Mouse (Mus musculus): ENCODE results near the gene Pdik1l.

Gene Pdik1l

DNA sequence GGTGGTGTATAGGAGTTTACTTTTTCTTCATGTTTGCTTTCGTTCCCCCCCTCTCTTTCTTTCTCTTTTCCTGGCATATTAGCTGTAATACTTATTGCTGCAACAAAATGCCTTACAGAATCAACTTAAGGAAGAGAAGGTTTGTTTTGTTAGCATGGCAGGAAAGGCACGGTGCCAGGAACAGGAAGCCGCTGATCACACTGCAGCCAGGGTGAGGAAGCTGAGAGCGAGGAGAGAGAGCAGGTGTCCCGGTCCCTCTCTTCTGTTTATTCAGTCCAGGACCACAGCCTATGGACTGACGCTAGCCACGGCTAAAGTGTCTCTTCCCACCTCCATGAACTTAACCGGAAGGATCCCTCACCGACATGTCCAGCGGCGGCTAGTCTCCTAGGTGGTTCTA, 29.3 kb downstream of the Pdik1l start:
- no peak for ATAC-seq (ENCODE audit: low TSS enrichment)

DNA sequence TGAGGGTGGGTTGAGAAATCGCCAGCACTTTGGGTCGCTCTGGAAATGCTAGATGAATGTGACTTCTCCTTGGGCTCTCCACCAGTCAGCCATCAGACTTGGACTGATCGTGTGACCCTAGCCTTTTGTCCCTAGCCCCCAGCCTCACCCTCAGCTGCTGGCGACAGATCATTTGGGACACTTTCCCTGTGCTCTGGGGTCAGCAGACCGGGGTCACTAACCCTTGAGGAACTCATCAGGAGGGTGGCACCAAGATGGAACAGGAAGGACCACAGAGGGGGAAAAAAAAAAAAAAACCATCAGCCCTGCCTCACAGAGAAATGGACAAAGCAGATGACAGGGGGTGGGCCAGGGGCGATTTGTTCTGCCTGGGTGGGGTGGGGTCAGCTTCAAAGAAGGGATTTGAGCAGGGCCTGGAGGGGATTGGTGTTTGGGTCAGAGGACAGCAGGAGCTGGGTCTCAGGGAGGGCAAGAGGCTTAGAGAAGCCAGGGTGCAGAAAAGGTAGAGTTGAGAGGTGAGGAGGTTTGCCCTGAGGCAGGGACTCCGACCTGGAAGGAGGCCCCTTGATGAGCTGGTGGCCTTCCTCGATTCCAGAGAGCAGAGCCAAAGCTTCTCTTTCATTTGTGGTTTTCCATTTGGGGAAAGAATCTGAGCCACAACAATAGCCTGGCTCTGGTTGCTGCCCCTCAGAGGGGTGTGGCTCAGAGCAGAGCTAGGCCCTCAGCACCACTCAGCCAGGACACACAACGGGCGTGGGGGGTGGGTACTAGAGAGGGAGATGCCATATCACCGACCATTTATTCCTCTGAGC, 30.3 kb downstream of the Pdik1l start:
- ATAC-seq (ENCODE audit: low TSS enrichment) = no peak

DNA sequence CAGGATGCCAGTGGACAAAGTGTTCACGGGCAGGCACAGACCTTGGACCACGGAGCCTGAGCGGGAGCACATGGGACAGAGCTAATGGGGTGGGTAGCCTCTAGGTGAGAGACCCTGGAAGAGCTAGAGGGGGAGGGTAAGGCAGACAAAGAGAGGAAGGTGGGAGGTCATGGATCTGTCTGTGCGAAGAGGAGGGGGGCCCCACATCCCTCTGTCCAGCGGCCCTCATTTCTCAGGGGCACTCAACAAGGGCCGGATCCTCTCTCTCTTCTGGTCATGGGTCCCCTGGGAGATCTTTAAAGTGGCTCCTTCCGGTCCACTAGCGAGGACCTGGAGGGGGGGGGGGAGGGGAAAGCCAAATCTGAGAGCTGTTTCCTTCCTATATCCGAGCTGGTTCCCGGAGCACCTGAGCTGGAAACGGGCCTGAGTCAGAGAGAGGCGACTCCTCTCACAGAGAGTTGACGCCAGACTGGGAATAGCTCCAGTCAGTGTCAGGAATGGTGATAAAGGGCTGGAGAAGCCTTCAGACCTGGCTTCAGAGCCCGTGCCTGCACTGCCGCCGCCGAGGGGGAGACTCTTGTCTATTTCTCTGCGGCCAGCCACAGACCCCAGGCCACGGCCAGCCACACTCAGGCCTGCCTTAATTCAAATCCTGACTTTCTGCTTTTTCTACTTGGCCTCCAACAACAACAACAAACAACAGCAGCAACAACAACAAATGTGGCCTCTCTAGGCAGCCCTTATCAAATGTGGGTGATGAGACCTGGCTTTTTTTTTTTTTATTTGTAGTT, 31.1 kb downstream of the Pdik1l start:
- ATAC-seq (ENCODE audit: low TSS enrichment) = no peak

DNA sequence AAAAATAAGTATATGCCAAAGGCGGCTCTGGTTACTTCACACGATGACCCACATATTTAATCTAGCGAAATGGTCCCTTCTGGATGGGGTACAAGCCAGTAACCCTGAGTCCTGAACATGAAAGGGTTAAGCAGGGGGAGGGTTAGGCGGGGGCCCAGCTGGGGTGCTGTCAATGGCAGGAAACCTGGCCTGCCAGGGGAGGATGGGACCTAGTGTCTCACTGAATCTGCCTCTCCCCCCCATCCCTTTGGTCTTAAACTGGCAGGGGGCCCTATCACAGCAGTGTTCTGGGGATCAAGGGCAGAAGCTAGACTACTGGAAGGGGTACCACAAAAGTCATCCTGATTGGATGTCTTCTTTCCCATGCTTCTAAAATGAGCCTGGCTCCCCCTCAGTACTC, 31.8 kb downstream of the Pdik1l start:
- no peak for ATAC-seq (ENCODE audit: low TSS enrichment)

DNA sequence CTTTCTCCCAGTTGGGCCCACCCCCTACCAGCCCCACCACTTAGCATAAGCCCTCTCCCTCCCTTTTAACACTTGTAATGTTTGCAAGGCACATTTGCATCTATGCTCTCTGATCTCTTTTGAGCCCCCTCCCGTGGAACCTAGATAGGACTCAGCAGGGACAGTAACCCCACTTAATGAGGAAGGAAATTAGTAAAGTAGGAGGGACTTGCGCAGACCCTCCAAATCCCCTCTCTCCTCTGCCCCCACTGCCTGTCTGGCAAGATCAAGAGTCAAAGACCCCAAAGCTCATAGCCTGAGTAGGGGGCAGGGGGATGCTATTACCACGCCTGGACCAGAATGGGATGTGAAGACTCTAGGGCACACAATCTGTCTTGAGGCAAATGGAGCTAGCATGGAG, 32.9 kb downstream of the Pdik1l start:
- ATAC-seq (ENCODE audit: low TSS enrichment) = no peak

DNA sequence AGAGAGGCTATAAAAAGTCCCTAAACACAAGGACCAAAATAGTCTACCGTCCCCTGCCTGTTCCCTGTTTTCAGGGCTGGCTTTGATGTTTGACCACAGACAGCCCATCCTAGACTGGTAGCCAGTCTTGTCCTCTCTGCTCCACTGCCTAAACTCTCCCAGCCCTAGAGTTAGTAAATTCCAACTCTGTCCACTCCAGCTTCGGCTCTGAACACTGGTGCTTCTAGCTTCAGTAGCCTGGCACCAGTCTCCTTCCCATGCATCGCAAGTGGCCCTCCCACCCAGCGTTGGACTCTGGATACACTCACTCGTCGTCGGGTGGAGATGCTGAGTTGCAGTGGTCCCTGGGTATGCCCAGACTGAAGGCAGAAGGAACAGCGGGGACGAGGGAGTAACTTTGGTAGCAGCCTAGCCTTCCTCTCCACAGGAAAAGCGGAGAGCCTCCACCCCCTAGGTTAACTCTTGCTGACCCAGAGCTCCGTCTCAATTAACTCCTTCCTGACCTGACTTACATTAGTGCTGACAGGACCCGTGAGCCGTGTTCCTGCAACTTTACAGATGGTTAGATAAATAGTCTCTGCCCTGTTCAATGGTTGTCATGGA, 33.9 kb downstream of the Pdik1l start, which contains the start of gene Grrp1:
TSS of gene Grrp1 (minus strand) at position 385 of the 603 bp plus-strand sequence.
- ATAC-seq (ENCODE audit: low TSS enrichment) = no peak

DNA sequence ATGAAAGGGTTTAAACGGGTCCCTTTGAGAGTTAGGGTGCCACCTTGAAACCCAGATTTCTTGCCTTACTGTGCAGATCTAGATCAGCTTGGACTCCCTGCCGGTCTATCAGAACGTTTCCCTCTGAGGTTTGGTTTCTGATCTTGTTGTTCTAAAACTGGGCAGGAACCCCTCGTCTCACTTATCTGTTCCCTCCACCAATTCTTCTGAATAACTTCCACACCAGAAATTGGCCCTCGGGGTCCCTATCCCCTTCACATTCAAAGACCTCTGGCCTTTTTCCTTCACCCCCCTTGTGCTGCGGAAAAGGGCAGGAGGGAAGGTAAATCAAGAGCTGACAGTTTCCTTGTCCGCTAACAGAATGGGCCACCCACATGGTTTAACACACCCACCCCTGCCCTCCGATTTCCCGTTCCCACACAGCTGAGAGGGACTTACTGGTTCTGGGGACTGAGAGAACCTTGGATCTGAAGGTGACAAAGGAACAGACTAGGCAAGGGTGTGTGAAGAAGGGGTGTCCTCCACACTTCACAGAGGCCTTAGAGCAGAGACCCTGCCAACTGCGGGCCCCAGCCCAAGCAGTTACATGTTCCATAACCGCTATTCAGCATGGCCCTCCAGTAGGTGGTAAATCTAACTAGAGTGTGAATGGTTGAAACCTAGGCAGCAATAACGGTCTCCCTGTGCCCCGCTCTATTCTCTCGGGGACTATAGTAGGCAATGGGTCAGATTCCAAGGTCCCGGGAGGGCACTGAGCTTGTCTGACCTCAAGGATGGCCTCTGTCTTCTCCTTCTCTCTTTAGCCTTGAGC, 34.6 kb downstream of the Pdik1l start:
- ATAC-seq (ENCODE audit: low TSS enrichment) = no peak

DNA sequence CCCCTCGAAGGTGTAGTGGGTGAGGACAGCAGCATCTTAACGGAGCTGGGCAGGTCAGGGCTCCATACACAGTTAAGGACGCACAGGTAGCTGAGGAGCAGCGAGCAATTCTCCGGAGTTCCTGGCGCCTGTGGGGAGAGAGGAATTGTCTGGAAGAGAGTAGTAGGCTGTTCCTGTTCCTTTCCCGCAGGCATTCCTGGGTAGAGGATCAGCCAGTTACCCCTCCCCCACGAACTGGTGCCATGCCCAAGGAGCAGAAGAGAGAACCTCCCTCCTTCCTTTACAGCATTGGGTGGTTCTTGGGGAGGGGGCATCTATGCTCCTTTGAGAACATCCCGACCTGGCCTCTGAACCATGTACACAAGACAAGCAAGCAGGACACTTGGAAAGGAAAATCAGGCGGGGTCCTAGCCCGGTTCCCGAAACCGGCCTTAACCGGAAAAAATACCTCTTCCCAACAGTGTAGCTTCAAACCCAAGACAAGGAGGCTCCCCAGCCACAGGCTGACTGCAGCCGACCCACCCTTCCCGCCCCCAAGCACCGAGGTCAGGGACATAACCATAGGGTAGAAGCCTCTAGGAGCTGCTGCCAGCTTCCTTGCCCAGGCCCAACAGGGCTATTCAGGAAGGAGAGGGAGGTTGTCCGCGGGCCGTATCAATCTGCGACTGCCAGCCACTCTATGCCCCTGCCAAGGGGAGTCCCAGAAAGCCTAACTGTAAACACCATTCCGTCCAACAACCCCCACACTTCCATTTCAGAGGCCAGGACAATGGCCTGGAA, 35.4 kb downstream of the Pdik1l start:
- no peak for ATAC-seq (ENCODE audit: low TSS enrichment)

DNA sequence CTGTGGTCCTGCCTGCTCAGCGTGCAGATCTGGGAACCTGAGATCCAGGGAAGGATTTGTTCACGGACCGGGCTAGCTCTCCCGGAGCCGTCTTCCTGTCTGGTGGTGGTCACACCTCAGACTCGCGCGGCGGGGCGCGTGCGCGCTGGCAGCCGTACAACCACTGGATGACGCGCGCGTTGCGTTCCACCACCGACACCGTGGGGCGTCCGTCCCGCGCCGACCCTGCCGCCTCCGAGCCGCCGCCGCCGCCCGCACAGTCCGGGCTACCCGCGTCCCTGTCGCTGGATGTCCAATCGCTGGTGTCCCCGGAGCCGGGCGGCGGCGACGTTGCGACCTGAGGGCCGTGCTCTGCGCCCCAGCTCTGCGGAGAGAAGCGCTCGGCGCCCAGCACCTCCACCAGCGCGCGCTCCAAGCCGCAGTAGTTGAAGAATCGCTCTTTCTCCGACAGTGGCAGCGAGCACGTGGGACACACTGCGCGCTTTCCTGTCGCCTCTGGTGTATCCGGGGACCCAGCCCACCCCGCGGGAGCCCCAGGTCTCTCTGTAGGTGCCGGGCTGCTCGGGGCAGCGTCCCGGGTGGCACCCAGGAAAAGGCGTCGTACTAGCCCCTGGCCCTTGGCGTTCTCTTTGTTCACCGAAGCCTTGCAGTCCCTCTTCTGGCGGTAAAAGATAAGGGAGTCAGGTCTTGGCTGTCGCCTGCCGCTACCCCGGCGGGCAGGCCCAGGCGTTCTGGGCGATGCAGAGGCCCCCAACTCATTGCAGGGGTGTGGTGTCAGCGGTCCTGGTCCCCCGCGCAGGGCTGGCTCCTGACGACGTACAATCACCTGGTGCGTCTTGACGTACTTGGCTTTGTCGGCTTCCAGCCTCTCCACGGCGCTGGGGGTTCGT, 36.2 kb downstream of the Pdik1l start:
- peak; percentile 44; the same call in 1 of the 2 replicates for ATAC-seq (ENCODE audit: low TSS enrichment)

DNA sequence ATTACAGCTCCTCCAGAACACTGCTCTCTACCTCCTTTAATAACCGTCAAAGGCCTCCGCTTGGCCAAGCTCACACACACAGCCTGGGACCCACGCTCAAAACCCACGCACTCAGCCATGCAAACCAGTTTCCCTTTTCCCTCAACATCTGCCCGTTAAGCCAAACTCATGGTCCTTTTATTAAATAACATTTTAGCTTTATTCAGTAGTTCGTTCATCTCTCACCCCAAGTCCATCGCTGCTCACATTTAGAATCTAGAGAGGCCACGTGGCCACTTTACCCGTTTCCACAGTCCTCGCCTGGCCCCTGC, 36.8 kb downstream of the Pdik1l start:
- ATAC-seq (ENCODE audit: low TSS enrichment) = peak; percentile 11; the same call in 1 of the 2 replicates

DNA sequence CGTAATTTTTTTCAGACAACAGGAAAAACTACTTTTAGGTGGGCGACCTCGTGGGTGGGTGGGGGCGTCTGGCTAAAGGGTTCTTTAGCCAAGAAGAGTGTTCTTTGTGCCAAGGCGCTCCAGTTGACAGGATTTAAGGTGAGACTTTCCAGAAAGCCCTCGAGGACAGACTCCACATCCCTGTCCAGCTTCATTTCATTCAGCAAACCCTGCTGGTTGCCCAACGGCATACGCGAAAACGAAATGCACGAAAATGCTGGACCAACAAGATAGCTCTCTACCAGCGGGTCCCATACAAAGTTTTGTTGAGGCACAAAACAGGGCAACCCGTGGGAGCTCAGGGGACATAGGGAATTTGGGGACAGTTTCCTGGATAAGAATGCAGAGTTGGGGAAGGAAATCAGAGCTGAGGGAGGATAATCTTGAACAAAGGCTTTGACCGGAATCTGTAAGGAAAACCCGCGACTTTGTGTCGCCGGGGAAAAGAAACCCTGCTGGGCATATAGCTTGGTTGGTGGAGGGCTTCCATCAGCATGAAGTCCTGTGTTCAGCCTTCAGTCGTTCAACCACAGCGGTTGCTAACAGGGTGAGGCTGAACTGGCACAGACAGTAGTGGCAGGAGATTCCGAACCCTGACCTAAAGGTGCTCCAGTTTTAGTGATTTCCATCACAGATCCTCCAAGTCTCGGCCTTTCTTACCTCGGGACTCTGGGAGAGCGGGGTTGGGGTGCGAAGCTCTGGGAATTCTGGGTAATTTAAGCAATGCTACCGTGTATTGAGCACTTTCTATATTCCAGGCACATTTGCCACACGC, 37.4 kb downstream of the Pdik1l start:
- ATAC-seq (ENCODE audit: low TSS enrichment) = no peak

DNA sequence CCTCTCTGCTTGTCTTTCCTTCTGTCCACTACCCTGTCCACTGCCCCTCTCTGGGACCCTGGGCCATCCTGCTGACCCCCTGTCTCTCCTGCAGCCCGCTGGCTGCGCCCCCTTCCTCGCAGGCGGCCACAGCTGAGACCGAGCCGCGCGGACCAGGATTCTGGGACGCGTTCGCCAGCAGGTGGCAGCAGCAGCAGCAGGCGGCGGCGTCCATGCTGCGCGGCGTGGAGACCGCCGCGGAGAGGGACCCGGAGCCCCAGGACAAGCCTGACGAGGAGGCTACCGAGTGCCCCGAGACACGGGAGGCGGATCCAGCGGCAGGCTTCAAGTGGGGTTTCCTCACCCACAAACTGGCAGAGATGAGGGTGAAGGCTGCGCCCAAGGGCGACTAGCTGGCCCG, 38.0 kb downstream of the Pdik1l start:
- peak; percentile 49; the same call in 1 of the 2 replicates for ATAC-seq (ENCODE audit: low TSS enrichment)

DNA sequence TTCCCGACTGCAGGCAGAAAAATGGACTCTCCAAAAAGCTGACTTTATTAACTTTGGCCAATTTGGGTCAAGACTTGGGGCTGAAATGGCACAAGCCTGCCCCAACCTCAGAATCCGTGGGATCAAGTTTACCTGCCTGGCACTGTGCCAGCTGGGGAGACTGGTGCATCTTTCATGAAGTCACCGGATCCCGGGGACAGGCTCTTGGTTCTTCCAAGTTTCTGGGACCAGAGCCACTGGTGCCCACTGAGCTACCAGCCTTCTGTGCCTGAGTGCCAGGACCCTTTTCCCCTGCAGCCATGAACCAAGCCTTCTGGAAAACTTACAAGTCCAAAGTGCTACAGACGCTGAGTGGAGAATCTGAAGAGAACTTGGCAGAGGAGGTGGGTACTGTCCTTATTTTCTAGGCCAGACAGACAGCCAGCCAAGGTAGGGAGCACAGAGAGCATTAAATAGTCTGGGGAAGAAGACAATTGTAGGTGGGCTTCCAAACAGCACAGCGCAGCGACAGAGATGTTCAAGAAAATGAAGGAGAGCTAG, 40.9 kb downstream of the Pdik1l start, which contains the start of gene Gm30191:
TSS of gene Gm30191 (plus strand) at position 217 of the 540 bp plus-strand sequence.
- ATAC-seq (ENCODE audit: low TSS enrichment) = no peak

DNA sequence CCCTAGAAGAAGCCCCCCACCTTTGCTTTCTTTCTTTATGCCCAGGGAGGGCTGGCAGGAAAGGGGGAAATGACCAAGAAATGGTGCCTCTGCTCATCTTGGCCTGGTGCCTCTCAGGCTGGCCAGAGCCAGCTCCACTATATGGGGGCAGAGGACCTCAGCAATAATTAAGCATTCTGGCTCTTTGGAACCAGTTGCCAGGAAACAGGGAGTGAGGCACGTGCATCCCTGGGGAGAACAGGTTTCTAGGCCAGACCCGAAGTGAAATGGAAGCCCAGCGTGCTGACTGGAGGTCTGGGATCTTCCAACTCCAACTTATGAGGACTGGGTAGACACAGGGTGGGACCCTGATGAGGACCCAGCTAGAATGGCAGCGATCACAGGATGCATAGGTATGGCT, 41.4 kb downstream of the Pdik1l start:
- ATAC-seq (ENCODE audit: low TSS enrichment) = no peak

DNA sequence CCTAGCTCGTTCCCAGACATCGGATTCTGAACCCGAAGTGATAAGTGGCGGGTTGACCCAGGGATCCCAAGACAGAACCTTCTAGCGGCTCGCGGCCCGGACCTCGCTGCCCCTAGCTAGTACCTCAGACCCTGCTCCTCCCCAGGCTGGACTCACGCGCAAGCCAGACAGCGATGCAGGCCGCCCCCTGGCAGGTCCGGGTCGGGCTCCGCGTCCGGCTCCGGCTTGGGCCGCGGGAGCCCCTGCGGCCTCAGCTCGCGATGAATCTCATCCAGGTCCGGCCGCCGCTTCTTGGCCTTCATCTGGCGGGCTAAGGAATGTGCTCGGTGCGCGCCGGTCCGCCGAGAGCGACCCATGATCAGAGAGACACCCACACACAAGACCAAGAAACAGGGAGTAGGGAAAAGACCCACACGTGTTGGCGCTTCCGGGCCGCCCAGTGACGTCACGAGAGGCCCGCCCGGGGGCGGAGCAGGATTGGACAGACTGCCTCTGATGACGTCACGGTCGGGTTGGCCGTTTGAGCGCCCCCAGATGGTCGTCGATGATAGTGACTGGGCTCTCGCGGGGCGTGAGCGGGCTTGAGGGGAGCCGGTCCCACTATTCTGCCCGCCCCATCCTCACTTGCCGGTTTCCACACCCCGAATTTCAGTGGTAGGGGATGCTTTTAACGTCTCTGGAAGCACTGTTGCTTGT, 42.4 kb downstream of the Pdik1l start, which contains the start of gene Zfp593:
TSS of gene Zfp593 (minus strand) at position 445 of the 696 bp plus-strand sequence.
- ATAC-seq (ENCODE audit: low TSS enrichment) = peak; percentile 83

DNA sequence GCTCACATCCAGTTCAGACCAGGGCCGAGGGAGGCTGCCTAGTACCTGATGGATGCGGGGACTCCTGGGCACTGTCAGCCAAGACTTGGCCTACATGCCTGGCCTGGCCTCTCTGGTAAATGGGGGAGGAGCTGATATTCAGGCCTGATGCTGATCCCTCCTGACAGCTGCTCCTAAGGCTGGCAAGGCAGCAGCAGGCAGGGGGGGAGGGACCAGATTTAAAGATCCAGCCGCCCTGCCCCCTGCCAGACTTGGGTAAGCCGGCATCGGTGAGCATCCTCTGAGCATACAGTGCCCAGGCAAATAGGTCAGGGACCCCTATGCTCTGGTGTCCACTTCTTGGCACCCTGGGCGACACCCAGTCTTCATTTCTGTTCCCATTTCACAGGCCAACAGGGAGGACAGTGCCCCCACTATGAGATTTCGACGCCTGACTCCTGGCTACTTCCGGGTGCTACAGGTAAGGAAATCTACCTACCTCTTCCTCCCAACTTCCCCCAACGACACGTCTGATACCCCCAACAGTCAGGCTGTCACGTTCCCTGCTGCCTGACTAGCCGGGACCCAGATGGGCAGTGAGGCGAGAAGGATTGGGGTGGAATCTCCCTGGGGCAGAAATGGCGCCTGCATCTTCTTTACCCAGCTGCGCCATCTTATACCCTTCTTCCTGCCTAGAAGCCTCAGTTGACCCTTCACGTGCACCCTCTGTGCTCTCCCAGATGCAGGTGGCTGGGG, 44.0 kb downstream of the Pdik1l start, which contains the start of gene E130218I03Rik:
TSS of gene E130218I03Rik (plus strand) at position 147 of the 735 bp plus-strand sequence.
- no peak for ATAC-seq (ENCODE audit: low TSS enrichment)

DNA sequence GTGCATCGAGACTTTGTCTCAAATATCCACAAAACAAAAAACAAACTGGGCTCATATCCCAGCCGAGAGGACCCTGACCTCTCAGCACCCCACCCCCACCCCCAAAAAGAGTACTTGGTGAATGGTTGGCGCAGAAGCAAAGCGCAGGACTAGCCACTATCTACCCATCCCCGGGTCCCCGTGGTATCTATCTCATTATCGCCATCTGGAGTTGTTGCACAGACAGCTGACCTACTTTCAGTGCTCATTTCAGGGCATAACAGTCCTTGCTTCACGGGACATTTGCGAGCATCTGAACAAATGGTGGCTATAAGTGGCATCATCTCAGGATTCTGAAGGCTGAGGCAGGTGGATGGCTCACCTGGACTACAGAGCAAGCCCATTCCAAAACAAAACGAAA, 49.0 kb downstream of the Pdik1l start:
- no peak; the same call in 1 of the 2 replicates for ATAC-seq (ENCODE audit: low TSS enrichment)
